Mouse (Mus musculus) heart, postnatal 0 days (tissue): ENCODE data around the gene Sv2b. TPM values are rescaled to one million over a fixed set of nuclear protein-coding genes. Genes with fewer than 3 reads are reported as not detected.
"Not testable (repeated sequence)": the region's sequence is repeated elsewhere in the genome, so short reads cannot be mapped to it uniquely, and the experiment has no call there.

Source experiments
- ATAC-seq: fragments of 200-750 bp; cut with Nextera tagmentation; 2 replicates; pipeline ENCODE4 v1.8.0; 2017; ENCODE audit warnings: low read depth, moderate number of reproducible peaks, moderate library complexity; ENCODE audit not compliant: insufficient read depth
- DNase-seq: peaks from one replicate; pipeline ENCODE4 v3.0.0-alpha.2; 2016; ENCODE audit warnings: low spot score
- H3K27ac ChIP-seq: fragments of 300-500 bp; sonication (generic); 2 replicates; pipeline ENCODE4 v1.5.1; 2014; ENCODE audit warnings: low read depth, mild to moderate bottlenecking
- H3K27me3 ChIP-seq: fragments of 300-500 bp; sonication (generic); 2 replicates; pipeline ENCODE4 v1.6.1; 2014; ENCODE audit warnings: low read length, mixed read lengths; ENCODE audit not compliant: control insufficient read depth, insufficient read depth
- H3K36me3 ChIP-seq: fragments of 300-500 bp; sonication (generic); replicated peaks from 2 replicates; pipeline ENCODE4 v1.6.1; 2014; ENCODE audit warnings: low read length, mixed read lengths; ENCODE audit not compliant: control insufficient read depth, insufficient read depth
- H3K4me1 ChIP-seq: fragments of 300-500 bp; sonication (generic); 2 replicates; pipeline ENCODE4 v1.6.1; 2014; ENCODE audit warnings: antibody characterized with exemption; ENCODE audit not compliant: control insufficient read depth, insufficient read depth
- H3K4me2 ChIP-seq: fragments of 300-500 bp; sonication (generic); 2 replicates; pipeline ENCODE4 v1.6.1; 2014; ENCODE audit warnings: low read depth, mild to moderate bottlenecking, low read length, moderate library complexity
- H3K4me3 ChIP-seq: fragments of 300-500 bp; sonication (generic); 2 replicates; pipeline ENCODE4 v1.5.1; 2014; ENCODE audit warnings: low read depth, low read length
- H3K9ac ChIP-seq: fragments of 300-500 bp; sonication (generic); replicated peaks from 2 replicates; pipeline ENCODE4 v1.6.1; 2014; ENCODE audit warnings: low read depth, low read length, mixed read lengths
- H3K9me3 ChIP-seq: fragments of 300-500 bp; sonication (generic); replicated peaks from 2 replicates; pipeline ENCODE4 v1.6.1; 2016; ENCODE audit warnings: low read length; ENCODE audit not compliant: control insufficient read depth
- CTCF ChIP-seq: IDR thresholded peaks from 2 replicates; pipeline ENCODE4 v1.5.1; 2016; ENCODE audit warnings: antibody characterized with exemption, control low read depth, low read depth
- EP300 ChIP-seq: IDR thresholded peaks from 2 replicates; pipeline ENCODE4 v1.6.1; 2016; ENCODE audit warnings: antibody characterized with exemption, low read depth
- WGBS: fragments of 180-500 bp; shearing (Covaris S2); extraction: QIAGEN DNeasy Blood & Tissue Kit; methylation state at CpG from one replicate; pipeline ENCODE4 v1.1.7; 2014; 5-methylcytosine and 5-hydroxymethylcytosine counted together
- polyA plus RNA-seq: library from polyadenylated mRNA; unstranded; fragments of >200 nt; fragmentation: Nextera tagmentation; extraction: Ambion mirVana; gene quantifications from 2 replicates; pipeline ENCODE4 v1.2.1, GENCODE M21; 2015
- total RNA-seq: library from RNA; depleted of rRNA; stranded (reverse); fragments of >200 nt; gene quantifications from 2 replicates; pipeline ENCODE4 v1.2.3, GENCODE M21; 2014; ENCODE audit warnings: low replicate concordance

Sv2b gene
- total and polyA plus RNA-seq, 2 experiments from 2014 or later, result 0.23 to 0.73 TPM

GRCm38 (mm10) chr7:75332311-75332710, 23.2 kb upstream of the Sv2b start:
- Histone ChIP-seq H3K9me3 (no peaks in the 10 kb centered on the region), H3K36me3 (no peaks in the 10 kb centered on the region), H3K27me3 (no peaks in the 10 kb centered on the region), H3K27ac (no peak overlapping the region), H3K4me3 (no peak overlapping the region), H3K4me2 (no peak overlapping the region), H3K4me1 (no peaks in the 10 kb centered on the region), H3K9ac (no peak overlapping the region)
- DNase-seq, result no peak
- WGBS, result 51% methylated on average over 3 of the region's 3 CpGs
- ATAC-seq, result no peak
- no peak for TF ChIP-seq CTCF
- no peak for TF ChIP-seq EP300

- H3K4me2 ChIP-seq, result no peak overlapping the region
- no peak overlapping the region for H3K4me3 ChIP-seq
- H3K36me3 ChIP-seq, result no peaks in the 10 kb centered on the region
- H3K4me1 ChIP-seq, result no peaks in the 10 kb centered on the region
- no peaks in the 10 kb centered on the region for H3K9me3 ChIP-seq
- no peak overlapping the region for H3K9ac ChIP-seq
- no peak for DNase-seq
- 63% methylated on average over 3 of the region's 3 CpGs for WGBS
- TF ChIP-seq CTCF (no peak), EP300 (no peak)
- no peak for ATAC-seq
- H3K27ac ChIP-seq, result no peak overlapping the region
- H3K27me3 ChIP-seq, result no peaks in the 10 kb centered on the region
Measured at GRCm38 (mm10) chr7:75329740-75330142, 20.7 kb upstream of the Sv2b start.

GRCm38 (mm10) chr7:75328721-75329362, 19.8 kb upstream of the Sv2b start:
- no peaks in the 10 kb centered on the region for H3K9me3 ChIP-seq
- no peak for TF ChIP-seq EP300
- no peak overlapping the region for H3K27ac ChIP-seq
- no peaks in the 10 kb centered on the region for H3K36me3 ChIP-seq
- ATAC-seq (no peak), DNase-seq (no peak)
- H3K4me3 ChIP-seq, result no peak overlapping the region
- WGBS, result 71% methylated on average over 3 of the region's 3 CpGs
- H3K4me2 ChIP-seq, result no peak overlapping the region
- H3K27me3 ChIP-seq, result no peaks in the 10 kb centered on the region
- H3K9ac ChIP-seq, result no peak overlapping the region
- H3K4me1 ChIP-seq, result no peaks in the 10 kb centered on the region

DNA sequence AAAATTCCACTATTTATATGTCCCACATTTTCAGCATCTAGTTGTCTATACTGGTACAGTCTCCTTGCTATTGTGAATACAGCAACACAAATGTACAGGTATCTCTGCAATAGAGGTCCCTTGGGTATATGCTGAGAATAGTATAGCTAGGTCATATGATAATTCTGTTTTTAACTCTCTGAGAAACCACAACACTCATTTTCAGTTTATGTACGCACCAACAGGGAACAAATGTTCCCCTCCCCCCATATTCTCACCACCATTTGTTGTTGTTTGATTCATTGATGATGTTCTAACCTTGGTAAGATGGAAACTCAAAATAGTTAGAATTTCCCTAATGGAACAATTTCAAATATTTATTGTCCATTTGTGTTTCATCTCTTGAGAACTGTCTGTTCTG, 16.2 kb upstream of the Sv2b start:
- DNase-seq, result no peak
- no peaks in the 10 kb centered on the region for H3K9me3 ChIP-seq
- no peak for TF ChIP-seq EP300
- no peak for TF ChIP-seq CTCF
- no peaks in the 10 kb centered on the region for H3K4me1 ChIP-seq
- 61% methylated on average over 1 of the region's 1 CpGs for WGBS
- H3K4me2 ChIP-seq, result no peak overlapping the region
- no peak for ATAC-seq
- H3K36me3 ChIP-seq, result no peaks in the 10 kb centered on the region
- no peak overlapping the region for H3K4me3 ChIP-seq
- no peak overlapping the region for H3K9ac ChIP-seq
- H3K27ac ChIP-seq, result no peak overlapping the region
- no peaks in the 10 kb centered on the region for H3K27me3 ChIP-seq

- H3K27ac ChIP-seq, H3K4me3 ChIP-seq, H3K36me3 ChIP-seq, H3K9ac ChIP-seq, H3K4me2 ChIP-seq, H3K9me3 ChIP-seq, ATAC-seq, H3K4me1 ChIP-seq, DNase-seq, H3K27me3 ChIP-seq: not testable (repeated sequence)
- 79% methylated on average over 3 of the region's 3 CpGs for WGBS
Measured at GRCm38 (mm10) chr7:75322742-75323141, 13.7 kb upstream of the Sv2b start.

DNA sequence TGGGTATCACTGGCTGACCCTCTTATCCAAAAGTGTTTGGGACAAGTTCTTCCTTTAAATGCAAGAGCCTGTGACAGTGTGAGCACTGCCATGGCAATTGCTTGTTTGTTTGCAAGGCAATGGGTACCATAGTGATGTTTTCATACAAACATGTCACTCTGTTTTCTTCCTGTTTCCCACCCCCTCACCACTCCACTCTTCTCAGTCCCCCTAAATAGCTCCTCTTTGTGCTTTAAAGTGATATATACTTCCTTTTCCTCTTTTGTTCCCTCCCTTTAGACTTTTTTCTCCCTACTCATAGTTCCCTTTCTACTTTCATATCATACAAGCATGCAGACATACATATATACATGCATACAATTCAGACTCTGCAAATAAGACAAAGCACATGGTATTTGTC, 10.9 kb upstream of the Sv2b start:
- Histone ChIP-seq H3K4me2 (no peak overlapping the region), H3K9me3 (no peaks in the 10 kb centered on the region)
- no peak for DNase-seq

More for the DNA sequence above, 10.9 kb upstream of the Sv2b start:
- ATAC-seq, result no peak
- TF ChIP-seq CTCF (no peak), EP300 (no peak)
- H3K4me3 ChIP-seq, result no peak overlapping the region
- no peak overlapping the region for H3K27ac ChIP-seq
- H3K27me3 ChIP-seq, result no peaks in the 10 kb centered on the region
- H3K36me3 ChIP-seq, result no peaks in the 10 kb centered on the region
- no peak overlapping the region for H3K9ac ChIP-seq
- no peaks in the 10 kb centered on the region for H3K4me1 ChIP-seq
